Mouse (Mus musculus): ENCODE measurements around the gene Uqcrh.

The Uqcrh gene

GRCm38 (mm10) chr4:116053399-116053961 lies 21.4 kb downstream of the Uqcrh start, which contains the start of gene Nsun4:
TSS of gene Nsun4 (minus strand) at chr4:116053876.
- DNase-seq: peak; percentile 94

- peak; percentile 73 to 80 for DNase-seq
Observed at GRCm38 (mm10) chr4:116052526-116053293, 22.2 kb downstream of the Uqcrh start.

GRCm38 (mm10) chr4:116049211-116049610 lies 25.7 kb downstream of the Uqcrh start:
- no peak for DNase-seq

- DNase-seq: no peak
Observed at GRCm38 (mm10) chr4:116048130-116048920, 26.5 kb downstream of the Uqcrh start.

GRCm38 (mm10) chr4:116047681-116048080 lies 27.2 kb downstream of the Uqcrh start:
- no peak for DNase-seq

- no peak for DNase-seq
Observed at GRCm38 (mm10) chr4:116046604-116047003, 28.3 kb downstream of the Uqcrh start.

GRCm38 (mm10) chr4:116042186-116042585 lies 32.7 kb downstream of the Uqcrh start:
- no peak for DNase-seq

GRCm38 (mm10) chr4:116040466-116040865 lies 34.4 kb downstream of the Uqcrh start:
- peak; percentile 16 to 36 for DNase-seq

- DNase-seq: no peak
Observed at GRCm38 (mm10) chr4:116033374-116033773, 41.5 kb downstream of the Uqcrh start.

GRCm38 (mm10) chr4:116032906-116033305 lies 42.0 kb downstream of the Uqcrh start:
- no peak for DNase-seq

GRCm38 (mm10) chr4:116017902-116018746 lies 56.7 kb downstream of the Uqcrh start, which contains the start of gene Faah:
TSS of gene Faah (minus strand) at chr4:116017926.
- no peak for DNase-seq

GRCm38 (mm10) chr4:116017300-116017901 lies 57.5 kb downstream of the Uqcrh start:
- DNase-seq: peak; percentile 90
